ENCODE assay signal across 8 mouse cellular contexts in the genomic region with DNA sequence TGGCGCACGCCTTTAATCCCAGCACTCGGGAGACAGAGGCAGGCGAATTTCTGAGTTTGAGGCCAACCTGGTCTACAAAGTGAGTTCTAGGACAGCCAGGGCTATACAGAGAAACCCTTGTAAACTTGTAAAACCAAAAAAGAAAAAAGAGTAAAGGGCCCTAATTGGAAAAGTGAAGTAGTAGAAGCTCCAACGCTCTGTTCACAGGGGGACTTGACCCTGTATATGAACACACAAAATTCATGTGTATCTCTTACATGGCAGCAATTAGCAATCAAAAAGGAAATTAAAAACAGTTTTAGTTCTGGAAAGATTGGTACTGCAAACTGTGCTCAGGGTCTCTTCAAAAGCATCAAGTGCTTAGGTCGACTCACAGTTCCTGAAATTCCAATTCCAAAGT. TPM values are rescaled to one million over a fixed set of nuclear protein-coding genes. Genes with fewer than 3 reads are reported as not detected.
DNase-seq lines count a peak whose midpoint lies in the region; ATAC-seq and TF ChIP-seq lines count a peak whose summit lies in the region.

No protein-coding gene starts in this region.

- 27% methylated on average over 6 of the region's 6 CpGs for WGBS in liver, adult 2 months
- WGBS in embryonic facial prominence, embryonic 15.5 days = 26% methylated on average over 6 of the region's 6 CpGs
- 23% methylated on average over 6 of the region's 6 CpGs for WGBS in limb, embryonic 11.5 days
- 23% methylated on average over 6 of the region's 6 CpGs for WGBS in olfactory bulb, adult 2 months

- no peak overlapping the region for H3K4me3 ChIP-seq in liver, adult 2 months (ENCODE audit: insufficient read depth, low read depth, low read length)
- peak overlapping the region; percentile 83 for H3K4me3 ChIP-seq in embryonic facial prominence, embryonic 15.5 days (replicated peaks)
- H3K4me3 ChIP-seq in limb, embryonic 11.5 days (ENCODE audit: low read depth, low read length) = peak overlapping the region; percentile 98
- peak overlapping the region; percentile 59; the same call in 1 of the 2 replicates for H3K4me3 ChIP-seq in olfactory bulb, adult 2 months (ENCODE audit: insufficient read depth, low read depth, low read length)

- H3K4me1 ChIP-seq in liver, adult 2 months (ENCODE audit: control insufficient read depth, insufficient read depth, low read length) = peaks cover 5% of the 10 kb centered on the region; the same call in 1 of the 2 replicates
- peaks cover 21% of the 10 kb centered on the region for H3K4me1 ChIP-seq in embryonic facial prominence, embryonic 15.5 days
- 0 out of 2 replicates have a peak, but pooled peaks cover 3% of the 10 kb centered on the region for H3K4me1 ChIP-seq in limb, embryonic 11.5 days (ENCODE audit: control insufficient read depth, insufficient read depth, low read length)
- no peaks in the 10 kb centered on the region for H3K4me1 ChIP-seq in olfactory bulb, adult 2 months (ENCODE audit: control insufficient read depth, insufficient read depth, low read length)

- peak overlapping the region; percentile 79 for H3K4me2 ChIP-seq in embryonic facial prominence, embryonic 15.5 days (replicated peaks)
- peak overlapping the region; percentile 94; the same call in 1 of the 2 replicates for H3K4me2 ChIP-seq in limb, embryonic 11.5 days (ENCODE audit: low read depth, severe bottlenecking)

- H3K9ac ChIP-seq in liver, adult 2 months (ENCODE audit: low read depth, low read length) = no peak overlapping the region; the same call in 1 of the 2 replicates
- H3K9ac ChIP-seq in embryonic facial prominence, embryonic 15.5 days = no peak overlapping the region; the same call in 1 of the 2 replicates
- H3K9ac ChIP-seq in limb, embryonic 11.5 days (ENCODE audit: low read length) = no peak overlapping the region; the same call in 1 of the 2 replicates

- H3K27ac ChIP-seq in liver, adult 2 months (replicated peaks; ENCODE audit: insufficient read depth, low read depth, low read length) = peak overlapping the region; percentile 78; the same call in 1 of the 2 replicates
- H3K27ac ChIP-seq in embryonic facial prominence, embryonic 15.5 days (replicated peaks) = peak overlapping the region; percentile 96
- no peak overlapping the region for H3K27ac ChIP-seq in limb, embryonic 11.5 days (replicated peaks; ENCODE audit: low read depth, low read length)
- H3K27ac ChIP-seq in olfactory bulb, adult 2 months (ENCODE audit: insufficient read depth, low read depth, low read length) = no peak overlapping the region

- peaks cover 27% of the 10 kb centered on the region for H3K36me3 ChIP-seq in liver, adult 2 months (ENCODE audit: control insufficient read depth, insufficient read depth, low read length)
- peaks cover 38% of the 10 kb centered on the region for H3K36me3 ChIP-seq in embryonic facial prominence, embryonic 15.5 days
- H3K36me3 ChIP-seq in limb, embryonic 11.5 days (ENCODE audit: control insufficient read depth, insufficient read depth, low read length) = peaks cover 38% of the 10 kb centered on the region

- H3K9me3 ChIP-seq in embryonic facial prominence, embryonic 15.5 days (replicated peaks) = no peaks in the 10 kb centered on the region
- no peaks in the 10 kb centered on the region for H3K9me3 ChIP-seq in limb, embryonic 11.5 days (ENCODE audit: control insufficient read depth, low read length)

- ATAC-seq in embryonic facial prominence, embryonic 15.5 days (ENCODE audit: insufficient number of reproducible peaks, low FRiP score, low TSS enrichment, low read depth) = no peak
- no peak for ATAC-seq in limb, embryonic 11.5 days (ENCODE audit: insufficient number of reproducible peaks, low FRiP score, low TSS enrichment, low read depth)

- H3K27me3 ChIP-seq in liver, adult 2 months (ENCODE audit: control insufficient read depth, insufficient read depth, low read length) = no peaks in the 10 kb centered on the region
- H3K27me3 ChIP-seq in embryonic facial prominence, embryonic 15.5 days = no peaks in the 10 kb centered on the region
- no peaks in the 10 kb centered on the region for H3K27me3 ChIP-seq in limb, embryonic 11.5 days (ENCODE audit: control insufficient read depth, insufficient read depth, low read length)

- DNase-seq in liver, adult 2 months (ENCODE audit: extremely low read depth, low read depth, low spot score) = no peak
- DNase-seq in liver = no peak
- DNase-seq in limb, embryonic 11.5 days (ENCODE audit: low spot score) = no peak
- no peak for DNase-seq in adrenal gland, adult 8-10 months
- DNase-seq in cerebellum, adult 18-20 months = no peak
- DNase-seq in ovary, postnatal 14 days (ENCODE audit: low spot score) = no peak

- no peak for TF ChIP-seq CTCF in liver, adult 2 months (IDR thresholded peaks at IDR 0.05; ENCODE audit: low read depth, low read length)
- TF ChIP-seq CTCF in olfactory bulb, adult 2 months (IDR thresholded peaks at IDR 0.05; ENCODE audit: insufficient read depth, low read depth, low read length) = no peak

- peaks cover 8% of the 10 kb centered on the region; the same call in 1 of the 2 replicates for H3K79me2 ChIP-seq in liver, adult 2 months (ENCODE audit: control insufficient read depth, insufficient read depth, low read length)

- no peak for TF ChIP-seq POLR2A in liver, adult 2 months (IDR thresholded peaks at IDR 0.05; ENCODE audit: extremely low read depth, insufficient read depth, low read length)
- no peak for TF ChIP-seq POLR2A in olfactory bulb, adult 2 months (IDR thresholded peaks at IDR 0.05; ENCODE audit: insufficient read depth, low read depth, low read length)

RNA-seq across cellular contexts. Expression of gene Rps8, which starts 0.3 kb away (rescaled TPM):
- total RNA-seq in liver, adult 2 months (2014; rRNA removed) = 449 and 482 TPM in 2 replicates
- 311 and 370 TPM in 2 replicates for polyA plus RNA-seq in liver, adult 2 months (2012; rRNA removed)
- 934 and 968 TPM in 2 replicates for polyA plus RNA-seq in embryonic facial prominence, embryonic 15.5 days (2015; fragmentation: Nextera tagmentation; extraction: Ambion mirVana)
- polyA plus RNA-seq in limb, embryonic 11.5 days (2014; fragmentation: Nextera tagmentation; extraction: Ambion mirVana) = 1,072 and 1,111 TPM in 2 replicates
- polyA plus RNA-seq in olfactory bulb, adult 2 months (2012; ENCODE audit: insufficient read depth, insufficient read length, low replicate concordance, missing spikeins) = 1,906 TPM in 1 of 2 replicates, not detected in the other
- total RNA-seq in adrenal gland, adult 8-10 months (2022) = 1,000 to 10,000 TPM in 2 of 4 experiments, 100 to 1,000 TPM in 2; 974 to 1,059 (median 1,012) TPM

RNA-seq across cellular contexts. Expression of gene Plk3, which starts 22.6 kb away (rescaled TPM):
- total RNA-seq in liver, adult 2 months (2014; rRNA removed) = 10.7 and 19.5 TPM in 2 replicates
- 21.2 and 31.7 TPM in 2 replicates for polyA plus RNA-seq in liver, adult 2 months (2012; rRNA removed)
- 7.7 and 8.1 TPM in 2 replicates for polyA plus RNA-seq in embryonic facial prominence, embryonic 15.5 days (2015; fragmentation: Nextera tagmentation; extraction: Ambion mirVana)
- 2.0 and 2.3 TPM in 2 replicates for polyA plus RNA-seq in limb, embryonic 11.5 days (2014; fragmentation: Nextera tagmentation; extraction: Ambion mirVana)
- not detected in 2 replicates for polyA plus RNA-seq in olfactory bulb, adult 2 months (2012; ENCODE audit: insufficient read depth, insufficient read length, low replicate concordance, missing spikeins)
- 10 to 100 TPM in 1 of 4 experiments, 1 to 10 TPM in 3; 4.5 to 18.0 (median 5.8) TPM for total RNA-seq in adrenal gland, adult 8-10 months (2022)

RNA-seq across cellular contexts. Expression of gene Kif2c, which starts 26.1 kb away (rescaled TPM):
- 0.18 and 0.67 TPM in 2 replicates for total RNA-seq in liver, adult 2 months (2014; rRNA removed)
- polyA plus RNA-seq in liver, adult 2 months (2012; rRNA removed) = 0.05 TPM in 1 of 2 replicates, not detected in the other
- 45.8 and 47.5 TPM in 2 replicates for polyA plus RNA-seq in embryonic facial prominence, embryonic 15.5 days (2015; fragmentation: Nextera tagmentation; extraction: Ambion mirVana)
- polyA plus RNA-seq in limb, embryonic 11.5 days (2014; fragmentation: Nextera tagmentation; extraction: Ambion mirVana) = 125 and 136 TPM in 2 replicates
- not detected in 2 replicates for polyA plus RNA-seq in olfactory bulb, adult 2 months (2012; ENCODE audit: insufficient read depth, insufficient read length, low replicate concordance, missing spikeins)
- total RNA-seq in adrenal gland, adult 8-10 months (2022) = 1 to 10 TPM in 1 of 4 experiments, under 1 TPM in 3; 0.87 to 1.1 (median 0.93) TPM

RNA-seq across cellular contexts. Expression of gene Tctex1d4, which starts 29.8 kb away (rescaled TPM):
- not detected in 2 replicates for total RNA-seq in liver, adult 2 months (2014; rRNA removed)
- 0.17 TPM in 1 of 2 replicates, not detected in the other for polyA plus RNA-seq in liver, adult 2 months (2012; rRNA removed)
- polyA plus RNA-seq in embryonic facial prominence, embryonic 15.5 days (2015; fragmentation: Nextera tagmentation; extraction: Ambion mirVana) = 3.0 and 6.1 TPM in 2 replicates
- not detected in 2 replicates for polyA plus RNA-seq in limb, embryonic 11.5 days (2014; fragmentation: Nextera tagmentation; extraction: Ambion mirVana)
- not detected in 2 replicates for polyA plus RNA-seq in olfactory bulb, adult 2 months (2012; ENCODE audit: insufficient read depth, insufficient read length, low replicate concordance, missing spikeins)
- not detected for total RNA-seq in adrenal gland, adult 8-10 months (2022)

RNA-seq across cellular contexts. Expression of gene Btbd19, which starts 30.8 kb away (rescaled TPM):
- 0.67 and 0.74 TPM in 2 replicates for total RNA-seq in liver, adult 2 months (2014; rRNA removed)
- polyA plus RNA-seq in liver, adult 2 months (2012; rRNA removed) = 0.86 and 1.8 TPM in 2 replicates
- 13.2 and 13.5 TPM in 2 replicates for polyA plus RNA-seq in embryonic facial prominence, embryonic 15.5 days (2015; fragmentation: Nextera tagmentation; extraction: Ambion mirVana)
- polyA plus RNA-seq in limb, embryonic 11.5 days (2014; fragmentation: Nextera tagmentation; extraction: Ambion mirVana) = 4.1 and 4.5 TPM in 2 replicates
- polyA plus RNA-seq in olfactory bulb, adult 2 months (2012; ENCODE audit: insufficient read depth, insufficient read length, low replicate concordance, missing spikeins) = not detected in 2 replicates
- 10 to 100 TPM in 1 of 4 experiments, 1 to 10 TPM in 3; 6.6 to 11.4 (median 9.1) TPM for total RNA-seq in adrenal gland, adult 8-10 months (2022)

Comparison
In these comparisons a context has a peak if more than half of its experiments do, and no peak if none do; other contexts are left out.
1. H3K27ac ChIP-seq: peak in liver, adult 2 months (single experiment) and embryonic facial prominence, embryonic 15.5 days (single experiment); none in limb, embryonic 11.5 days (single experiment) and olfactory bulb, adult 2 months (single experiment).
2. RNA of gene Kif2c, which starts 26.1 kb away (polyA plus RNA-seq): 125 to 136 TPM in limb, embryonic 11.5 days, 45.8 to 47.5 TPM in embryonic facial prominence, embryonic 15.5 days and not detected in olfactory bulb, adult 2 months; 0.05 TPM in liver, adult 2 months; every median in the first group is over 10 times any median in the second.